Mouse (Mus musculus): ENCODE results near the gene Psmd4. TPM values are rescaled to one million over a fixed set of nuclear protein-coding genes. Genes with fewer than 3 reads are reported as not detected.

The Psmd4 gene
- total and polyA plus RNA-seq, 3 experiments = 258 to 332 (median 284) TPM

GRCm38 (mm10) chr3:95016532-95017056 lies 25.8 kb downstream of the Psmd4 start:
- Histone ChIP-seq H3K4me3 (replicated peaks in 1 of 3; ENCODE audit: low read depth in 2 of 3, low read length in 2 of 3, poor library complexity in 1 of 3) (peak overlapping the region; percentile 78 to 86 (median 81)), H3K4me1 (ENCODE audit: control insufficient read depth in 1 of 2, insufficient read depth in 2 of 2) (peaks cover 2 to 28% of the 10 kb centered on the region in 2 experiments; a peak in 2 of 4 replicates), H3K79me2 (replicated peaks; ENCODE audit: control insufficient read depth, extremely low read depth, insufficient read depth, poor library complexity, severe bottlenecking) (peaks cover 9% of the 10 kb centered on the region), H3K27me3 (replicated peaks) (no peaks in the 10 kb centered on the region), H3K9ac (ENCODE audit: insufficient read depth, low read depth) (peak overlapping the region; percentile 73), H3K36me3 (replicated peaks in 1 of 2; ENCODE audit: control insufficient read depth in 1 of 2, insufficient read depth in 1 of 2, low read length in 1 of 2) (peaks cover 6 to 25% of the 10 kb centered on the region in 2 experiments), H3K9me3 (replicated peaks; ENCODE audit: low read length) (no peaks in the 10 kb centered on the region), H3K4me2 (ENCODE audit: insufficient read depth, low read depth, poor library complexity, severe bottlenecking) (peak overlapping the region; percentile 76), H3K27ac (ENCODE audit: insufficient read depth, low read depth) (peak overlapping the region; percentile 95; the same call in 1 of the 2 replicates)
- DNase-seq (ENCODE audit: extremely low read depth) = no peak
- in situ Hi-C loops (cut with MboI; ENCODE audit: low pct_ligation_motif_present, low pct_unique_long_range_greater_than_20kb, low sequenced_read_pairs) = no loop called here
- dilution Hi-C loops (cut with MboI; ENCODE audit: extremely low pct_ligation_motif_present, extremely low pct_unique_long_range_greater_than_20kb, low sequenced_read_pairs) = no loop called here
- TF ChIP-seq ETS1 (conservative IDR thresholded peaks at IDR 0.05; ENCODE audit: low read depth, low read length) (no peak), CTCF (conservative IDR thresholded peaks at IDR 0.05 in 1 of 2, IDR thresholded peaks at IDR 0.05 in 1 of 2; ENCODE audit: low read depth in 2 of 2, low read length in 2 of 2) (no peak), UBTF (IDR thresholded peaks at IDR 0.05; ENCODE audit: low read depth, low read length) (no peak), CHD2 (IDR thresholded peaks at IDR 0.05; ENCODE audit: low read length) (no peak)

GRCm38 (mm10) chr3:95015891-95016531 lies 26.4 kb downstream of the Psmd4 start:
- Histone ChIP-seq H3K4me3 (replicated peaks in 1 of 3; ENCODE audit: low read depth in 2 of 3, low read length in 2 of 3, poor library complexity in 1 of 3) (peak overlapping the region; percentile 78 to 86 (median 81)), H3K4me2 (ENCODE audit: insufficient read depth, low read depth, poor library complexity, severe bottlenecking) (peak overlapping the region; percentile 76), H3K36me3 (replicated peaks in 1 of 2; ENCODE audit: control insufficient read depth in 1 of 2, insufficient read depth in 1 of 2, low read length in 1 of 2) (peaks cover 12 to 31% of the 10 kb centered on the region in 2 experiments), H3K27ac (ENCODE audit: insufficient read depth, low read depth) (peak overlapping the region; percentile 95), H3K9me3 (replicated peaks; ENCODE audit: low read length) (no peaks in the 10 kb centered on the region), H3K27me3 (replicated peaks) (no peaks in the 10 kb centered on the region), H3K9ac (ENCODE audit: insufficient read depth, low read depth) (peak overlapping the region; percentile 73), H3K79me2 (replicated peaks; ENCODE audit: control insufficient read depth, extremely low read depth, insufficient read depth, poor library complexity, severe bottlenecking) (peaks cover 9% of the 10 kb centered on the region), H3K4me1 (ENCODE audit: control insufficient read depth in 1 of 2, insufficient read depth in 2 of 2) (peaks cover 2 to 28% of the 10 kb centered on the region in 2 experiments; a peak in 2 of 4 replicates)
- in situ Hi-C loops (cut with MboI; ENCODE audit: low pct_ligation_motif_present, low pct_unique_long_range_greater_than_20kb, low sequenced_read_pairs) = no loop called here
- dilution Hi-C loops (cut with MboI; ENCODE audit: extremely low pct_ligation_motif_present, extremely low pct_unique_long_range_greater_than_20kb, low sequenced_read_pairs) = no loop called here
- DNase-seq (ENCODE audit: extremely low read depth) = peak; percentile 95
- TF ChIP-seq EP300 (IDR thresholded peaks at IDR 0.05; ENCODE audit: low read length) (no peak; the same call in 1 of the 2 replicates), IRF4 (IDR thresholded peaks at IDR 0.05; ENCODE audit: low read depth, low read length) (peak; percentile 82), SMC3 (IDR thresholded peaks at IDR 0.05; ENCODE audit: low read depth, low read length) (no peak), SIN3A (IDR thresholded peaks at IDR 0.05; ENCODE audit: low read length) (peak; percentile 86; the same call in 1 of the 2 replicates), TCF12 (IDR thresholded peaks at IDR 0.05; ENCODE audit: low read depth, low read length) (peak; percentile 72), PAX5 (IDR thresholded peaks at IDR 0.05; ENCODE audit: low read length) (no peak), POLR2AphosphoS2 (IDR thresholded peaks at IDR 0.05; ENCODE audit: low read depth, low read length) (peak; percentile 54; the same call in 1 of the 2 replicates), USF2 (conservative IDR thresholded peaks at IDR 0.05; ENCODE audit: low read depth, low read length) (no peak; the same call in 1 of the 2 replicates), RAD21 (IDR thresholded peaks at IDR 0.05; ENCODE audit: low read depth, low read length) (peak; percentile 28), ETS1 (conservative IDR thresholded peaks at IDR 0.05; ENCODE audit: low read depth, low read length) (peak; percentile 46), HCFC1 (IDR thresholded peaks at IDR 0.05; ENCODE audit: low read depth, low read length) (peak; percentile 70), TBP (conservative IDR thresholded peaks at IDR 0.05; ENCODE audit: low read depth, low read length) (peak; percentile 81), MXI1 (IDR thresholded peaks at IDR 0.05; ENCODE audit: low read depth, low read length) (peak; percentile 86; the same call in 1 of the 2 replicates), JUN (IDR thresholded peaks at IDR 0.05; ENCODE audit: insufficient read depth, low read depth, low read length) (peak; percentile 49; the same call in 1 of the 2 replicates), MAX (IDR thresholded peaks at IDR 0.05; ENCODE audit: low read length) (peak; percentile 84), CHD1 (IDR thresholded peaks at IDR 0.05; ENCODE audit: low read depth, low read length) (no peak), ZMIZ1 (IDR thresholded peaks at IDR 0.05; ENCODE audit: low read depth, low read length) (no peak), KAT2A (IDR thresholded peaks at IDR 0.05; ENCODE audit: insufficient replicate concordance, low read length) (0 out of 2 replicates have a peak, but pooled peaks have one; percentile 55), ZC3H11A (IDR thresholded peaks at IDR 0.05; ENCODE audit: low read depth, low read length) (no peak), ELF1 (IDR thresholded peaks at IDR 0.05; ENCODE audit: low read depth, low read length) (peak; percentile 90), ZNF384 (IDR thresholded peaks at IDR 0.05; ENCODE audit: low read depth, low read length) (no peak; the same call in 1 of the 2 replicates), JUND (conservative IDR thresholded peaks at IDR 0.05; ENCODE audit: low read depth, low read length) (peak; percentile 5), UBTF (IDR thresholded peaks at IDR 0.05; ENCODE audit: low read depth, low read length) (no peak), USF1 (IDR thresholded peaks at IDR 0.05; ENCODE audit: low read depth, low read length) (no peak), MYC (IDR thresholded peaks at IDR 0.05; ENCODE audit: low read depth, low read length) (peak; percentile 85), RCOR1 (conservative IDR thresholded peaks at IDR 0.05; ENCODE audit: low read depth, low read length) (no peak), BHLHE40 (IDR thresholded peaks at IDR 0.05; ENCODE audit: low read depth, low read length) (peak; percentile 6; the same call in 1 of the 2 replicates), CTCF (conservative IDR thresholded peaks at IDR 0.05 in 1 of 2, IDR thresholded peaks at IDR 0.05 in 1 of 2; ENCODE audit: low read depth in 2 of 2, low read length in 2 of 2) (no peak), ZKSCAN1 (IDR thresholded peaks at IDR 0.05; ENCODE audit: borderline replicate concordance, low read depth, low read length) (no peak)
